Mouse (Mus musculus): ENCODE data around the gene Slc6a12.

Slc6a12 gene

GRCm38 (mm10) chr6:121412558-121413297 lies 69.9 kb downstream of the Slc6a12 start:
- DNase-seq (ENCODE audit: low spot score), result peak; percentile 42

Measured in retina, embryonic 14.5 days (tissue).